Mouse (Mus musculus) limb, embryonic 15.5 days (tissue): ENCODE measurements around the gene Morc2a. TPM values are rescaled to one million over a fixed set of nuclear protein-coding genes. Genes with fewer than 3 reads are reported as not detected.
"Not testable (repeated sequence)": the region's sequence is repeated elsewhere in the genome, so short reads cannot be mapped to it uniquely, and the experiment has no call there.

Experiments
- ATAC-seq: fragments of 200-750 bp; cut with Nextera tagmentation; 2 replicates; pipeline ENCODE4 v1.8.0; 2017; ENCODE audit warnings: low read depth, moderate TSS enrichment; ENCODE audit not compliant: insufficient number of reproducible peaks, low FRiP score, low TSS enrichment
- H3K27ac ChIP-seq: fragments of 300-500 bp; sonication (generic); 2 replicates; pipeline ENCODE4 v1.5.1; 2015; ENCODE audit warnings: moderate library complexity, mild to moderate bottlenecking, inconsistent platforms
- H3K27me3 ChIP-seq: fragments of 300-500 bp; sonication (generic); 2 replicates; pipeline ENCODE4 v1.6.1; 2015; ENCODE audit warnings: inconsistent platforms
- H3K36me3 ChIP-seq: fragments of 300-500 bp; sonication (generic); 2 replicates; pipeline ENCODE4 v1.6.1; 2015; ENCODE audit warnings: inconsistent platforms
- H3K4me1 ChIP-seq: fragments of 300-500 bp; sonication (generic); 2 replicates; pipeline ENCODE4 v1.6.1; 2015; ENCODE audit warnings: inconsistent platforms
- H3K4me2 ChIP-seq: fragments of 300-500 bp; sonication (generic); 2 replicates; pipeline ENCODE4 v1.6.1; 2015; ENCODE audit warnings: mild to moderate bottlenecking, inconsistent platforms
- H3K4me3 ChIP-seq: fragments of 300-500 bp; sonication (generic); 2 replicates; pipeline ENCODE4 v1.5.1; 2015; ENCODE audit warnings: mild to moderate bottlenecking, inconsistent platforms
- H3K9ac ChIP-seq: fragments of 300-500 bp; sonication (generic); 2 replicates; pipeline ENCODE4 v1.6.1; 2015; ENCODE audit warnings: inconsistent platforms
- H3K9me3 ChIP-seq: fragments of 300-500 bp; sonication (generic); 2 replicates; pipeline ENCODE4 v1.6.1; 2016; ENCODE audit warnings: inconsistent platforms
- WGBS: fragments of 180-500 bp; shearing (Covaris S2); methylation state at CpG from one replicate; pipeline ENCODE4 v1.1.7; 2015; 5-methylcytosine and 5-hydroxymethylcytosine counted together
- polyA plus RNA-seq: library from polyadenylated mRNA; unstranded; fragments of >200 nt; fragmentation: Nextera tagmentation; extraction: Ambion mirVana; gene quantifications from 2 replicates; pipeline ENCODE4 v1.2.1, GENCODE M21; 2015

Gene Morc2a
- polyA plus RNA-seq = 23.5 and 26.0 TPM in 2 replicates

DNA sequence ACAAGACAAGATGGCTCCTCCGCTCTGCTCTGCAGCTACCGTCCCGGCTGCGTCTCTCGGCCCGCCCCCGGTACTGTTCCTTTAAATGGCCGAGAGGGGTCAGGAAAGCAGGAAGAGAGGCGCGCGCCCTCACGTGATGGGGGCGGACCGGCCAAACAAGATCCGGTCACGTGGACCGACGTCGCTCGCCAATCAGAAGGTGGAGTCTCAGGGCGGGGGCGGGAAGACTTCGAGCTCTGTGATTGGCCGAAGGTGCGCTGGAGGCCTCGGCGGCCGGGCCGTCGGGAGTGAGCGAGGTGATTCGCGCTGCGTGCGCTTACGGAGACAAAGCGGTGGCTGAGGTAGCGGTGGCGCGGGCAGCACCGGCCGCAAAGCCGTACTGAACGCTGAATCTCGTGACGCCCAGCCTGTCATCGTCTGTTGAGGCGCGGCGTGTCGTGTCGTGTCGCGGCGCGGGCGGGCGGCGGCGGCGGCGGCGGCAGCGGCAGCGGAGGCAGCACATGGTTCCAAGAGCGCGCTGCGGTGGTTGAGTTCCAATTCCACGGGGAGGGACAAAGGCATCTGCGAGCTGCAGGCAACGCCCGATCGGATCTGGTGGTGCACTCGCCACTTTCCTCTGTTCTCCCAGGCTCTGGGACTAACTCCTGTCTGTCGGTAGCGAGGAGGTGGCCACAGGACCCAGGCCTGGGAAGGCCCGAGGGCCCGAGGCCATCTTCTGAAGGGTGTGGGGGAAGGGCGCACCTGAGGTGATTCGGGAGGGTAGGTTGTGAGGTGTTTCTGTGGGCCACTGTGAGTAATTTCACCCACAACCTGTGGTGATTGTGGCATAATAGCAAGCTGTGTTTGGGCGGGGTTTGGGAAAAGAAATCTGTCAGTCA is at the start of gene Morc2a:
Gene Morc2a, plus strand, starts transcription at position 228 of the 878 bp plus-strand sequence.
- Histone ChIP-seq H3K9me3 (peaks cover 9% of the 10 kb centered on the region; the same call in 1 of the 2 replicates), H3K4me3 (peak within 1 kb of the TSS; percentile 91), H3K27me3 (no peaks in the 10 kb centered on the region), H3K4me1 (peaks cover 10% of the 10 kb centered on the region), H3K9ac (peak within 1 kb of the TSS; percentile 96), H3K4me2 (peak within 1 kb of the TSS; percentile 76), H3K36me3 (peaks cover 39% of the 10 kb centered on the region), H3K27ac (peak within 1 kb of the TSS; percentile 96)
- 1% methylated on average over 80 of the region's 81 CpGs for WGBS
- ATAC-seq = peak; percentile 97

DNA sequence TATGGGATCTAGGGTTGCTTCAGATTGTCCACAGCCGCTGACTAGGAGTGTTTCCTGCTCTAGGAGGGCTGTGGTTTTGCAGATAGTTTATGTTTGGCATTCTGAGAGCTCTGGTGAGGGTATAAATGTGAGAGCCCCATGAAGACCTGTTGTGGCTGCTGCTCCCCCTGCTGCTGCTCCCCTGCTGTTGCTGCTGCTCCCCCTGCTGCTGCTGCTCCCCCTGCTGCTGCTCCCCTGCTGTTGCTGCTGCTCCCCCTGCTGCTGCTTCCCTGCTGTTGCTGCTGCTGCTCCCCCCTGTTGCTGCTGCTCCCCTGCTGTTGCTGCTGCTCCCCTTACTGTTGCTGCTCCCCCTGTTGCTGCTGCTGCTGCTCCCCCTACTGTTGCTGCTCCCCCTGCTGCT is 47.0 kb upstream of the Morc2a start:
- H3K27ac ChIP-seq, H3K27me3 ChIP-seq, H3K36me3 ChIP-seq, H3K9ac ChIP-seq, H3K4me2 ChIP-seq, H3K9me3 ChIP-seq, H3K4me3 ChIP-seq, H3K4me1 ChIP-seq, ATAC-seq: not testable (repeated sequence)
- 64% methylated on average over 1 of the region's 1 CpGs for WGBS

DNA sequence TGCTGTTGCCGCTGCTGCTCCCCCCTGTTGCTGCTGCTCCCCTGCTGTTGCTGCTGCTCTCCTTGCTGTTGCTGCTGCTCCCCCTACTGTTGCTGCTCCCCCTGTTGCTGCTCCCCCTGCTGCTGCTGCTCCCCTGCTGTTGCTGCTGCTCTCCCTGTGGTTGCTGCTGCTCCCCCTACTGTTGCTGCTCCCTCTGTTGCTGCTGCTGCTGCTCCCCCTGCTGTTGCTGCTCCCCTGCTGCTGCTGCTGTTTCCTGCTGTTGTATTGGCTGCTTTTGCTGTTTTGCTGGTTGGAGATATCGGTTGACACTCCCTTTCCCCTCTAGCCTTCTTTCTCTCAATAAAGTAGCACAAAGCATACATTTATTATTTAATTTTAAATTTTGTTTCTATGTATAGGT is 46.3 kb upstream of the Morc2a start:
- H3K4me3 ChIP-seq, H3K27me3 ChIP-seq, H3K4me2 ChIP-seq, H3K27ac ChIP-seq, H3K36me3 ChIP-seq, H3K4me1 ChIP-seq, H3K9ac ChIP-seq, H3K9me3 ChIP-seq, ATAC-seq: not testable (repeated sequence)
- 64% methylated on average over 2 of the region's 2 CpGs for WGBS

DNA sequence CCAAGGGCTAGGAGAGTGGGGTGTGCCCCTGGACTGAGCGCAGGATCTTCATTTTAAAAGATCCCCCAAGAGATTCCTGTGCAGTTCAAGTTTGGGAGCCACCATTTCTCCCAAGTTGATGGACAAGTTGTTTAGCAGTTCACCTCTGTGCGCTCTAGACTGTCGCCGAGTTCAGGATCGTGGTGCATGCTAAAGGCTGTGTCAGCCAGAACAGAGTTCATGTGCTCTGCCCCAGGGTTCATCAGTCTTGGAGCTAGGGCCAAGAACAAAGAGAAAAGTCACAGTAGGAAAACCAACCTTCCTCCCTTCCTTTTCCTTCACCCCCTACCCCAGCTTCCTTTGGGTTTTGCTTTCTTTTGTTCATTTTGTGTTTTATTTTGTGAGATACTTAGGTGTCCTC is 42.5 kb upstream of the Morc2a start:
- Histone ChIP-seq H3K9me3 (no peaks in the 10 kb centered on the region), H3K27me3 (no peaks in the 10 kb centered on the region), H3K4me1 (no peaks in the 10 kb centered on the region), H3K36me3 (no peaks in the 10 kb centered on the region), H3K4me3 (no peak overlapping the region), H3K27ac (no peak overlapping the region), H3K4me2 (no peak overlapping the region), H3K9ac (no peak overlapping the region)
- WGBS = 93% methylated on average over 5 of the region's 5 CpGs
- ATAC-seq = no peak

DNA sequence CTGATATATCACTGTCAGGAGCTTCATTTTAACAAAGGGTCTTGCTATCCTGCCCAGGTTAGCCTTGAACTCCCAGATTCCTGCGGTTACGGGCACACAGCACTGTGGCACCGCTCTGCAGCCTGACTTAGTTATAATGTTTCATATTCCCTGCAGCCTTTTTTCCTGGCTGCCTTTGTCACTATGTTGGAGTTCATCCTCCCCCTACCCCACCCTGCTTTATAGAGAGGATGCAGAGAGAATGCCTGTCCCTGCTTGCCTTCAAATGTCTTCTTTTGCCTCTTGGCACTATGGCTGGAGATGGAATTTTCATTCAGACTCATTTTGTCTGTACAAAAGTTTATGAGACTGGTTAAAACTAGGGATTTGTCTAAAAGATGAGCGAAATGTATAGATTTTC is 33.4 kb upstream of the Morc2a start:
- ATAC-seq = no peak
- Histone ChIP-seq H3K4me1 (no peaks in the 10 kb centered on the region), H3K4me2 (no peak overlapping the region), H3K9ac (no peak overlapping the region), H3K27ac (no peak overlapping the region), H3K36me3 (no peaks in the 10 kb centered on the region), H3K4me3 (no peak overlapping the region), H3K27me3 (no peaks in the 10 kb centered on the region), H3K9me3 (no peaks in the 10 kb centered on the region)
- 74% methylated on average over 4 of the region's 4 CpGs for WGBS

DNA sequence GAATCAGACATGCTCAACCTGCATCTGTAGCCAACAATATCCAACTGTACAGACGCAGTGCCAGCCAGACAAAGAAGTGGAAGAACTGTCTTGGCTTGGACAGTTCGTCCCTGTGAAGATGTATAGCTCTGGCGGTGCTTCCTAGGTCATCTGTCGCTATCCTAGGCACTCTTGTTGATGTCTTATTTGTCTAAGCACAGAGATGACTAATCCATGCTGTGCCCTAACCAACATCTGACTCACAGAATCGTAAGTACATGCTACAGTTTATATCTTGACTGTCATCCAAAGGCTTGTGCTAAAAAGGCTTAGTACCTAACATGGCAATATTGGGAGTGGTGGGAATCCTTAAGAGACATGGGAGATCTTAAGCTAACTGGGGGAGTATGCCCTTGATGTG is 26.2 kb upstream of the Morc2a start:
- H3K4me2 ChIP-seq = no peak overlapping the region
- no peaks in the 10 kb centered on the region for H3K4me1 ChIP-seq
- 77% methylated on average over 5 of the region's 5 CpGs for WGBS
- H3K27ac ChIP-seq = no peak overlapping the region
- H3K9ac ChIP-seq = no peak overlapping the region
- no peak for ATAC-seq
- H3K36me3 ChIP-seq = no peaks in the 10 kb centered on the region
- no peak overlapping the region for H3K4me3 ChIP-seq
- H3K9me3 ChIP-seq = no peaks in the 10 kb centered on the region
- no peaks in the 10 kb centered on the region for H3K27me3 ChIP-seq

DNA sequence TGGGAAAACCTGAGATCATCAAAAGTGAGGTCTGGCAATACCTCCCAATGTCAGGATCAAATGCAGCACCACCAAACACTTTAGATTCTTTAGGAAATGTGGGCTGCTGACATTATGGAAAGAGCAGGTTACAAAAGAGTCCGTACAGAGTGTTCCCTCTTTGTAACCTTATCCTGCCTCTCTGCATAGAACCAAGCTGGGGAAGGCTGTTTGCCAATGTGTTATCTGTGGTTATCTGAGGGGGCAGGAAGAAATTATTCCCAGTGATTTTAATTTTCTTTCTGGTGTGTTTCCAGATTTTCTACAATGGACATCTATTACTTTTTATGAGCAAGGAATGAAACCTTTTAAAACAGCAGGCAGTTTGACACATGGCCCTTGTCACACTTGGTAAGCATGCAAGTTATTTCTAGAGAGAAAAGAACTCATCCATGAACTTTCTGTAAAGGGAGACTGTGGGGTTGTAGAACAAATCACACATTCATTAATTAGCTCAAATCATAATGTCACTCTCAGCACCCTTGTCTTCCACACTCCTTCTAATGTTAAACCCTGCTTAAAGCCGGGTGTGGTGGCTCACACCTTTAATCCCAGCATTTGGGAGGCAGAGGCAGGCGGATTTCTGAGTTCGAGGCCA is 24.5 kb upstream of the Morc2a start:
- no peak for ATAC-seq
- peaks cover 10% of the 10 kb centered on the region for H3K27me3 ChIP-seq
- WGBS = 70% methylated on average over 4 of the region's 4 CpGs

DNA sequence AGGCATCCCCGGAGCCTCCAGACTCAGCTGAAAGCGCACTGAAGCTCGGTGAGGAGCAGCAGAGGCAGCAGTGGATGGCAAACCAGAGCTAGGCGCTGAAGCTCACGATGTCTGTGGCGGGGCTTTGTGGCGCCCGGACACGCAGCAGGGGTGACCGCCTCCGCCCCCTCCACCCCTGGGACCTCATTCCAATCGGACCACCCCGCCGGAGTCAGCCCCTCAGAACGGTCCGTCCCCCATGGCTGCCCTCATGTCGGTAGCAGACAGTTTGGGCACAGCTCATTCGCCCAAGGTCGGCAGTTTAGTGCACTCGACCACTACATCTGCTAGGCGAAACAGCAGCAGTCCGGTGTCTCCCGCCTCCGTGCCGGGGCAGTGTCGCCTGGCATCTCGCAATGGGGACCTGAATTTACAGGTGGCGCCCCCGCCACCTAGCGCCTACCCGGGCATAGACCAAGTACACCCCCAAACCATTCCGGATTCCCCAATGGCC is 19.9 kb upstream of the Morc2a start:
- H3K9ac ChIP-seq = no peak overlapping the region
- H3K4me3 ChIP-seq = peak overlapping the region; percentile 39
- H3K4me1 ChIP-seq = peaks cover 8% of the 10 kb centered on the region
- 1% methylated on average over 32 of the region's 32 CpGs for WGBS
- H3K4me2 ChIP-seq = peak overlapping the region; percentile 84
- no peaks in the 10 kb centered on the region for H3K9me3 ChIP-seq
- ATAC-seq = no peak
- peaks cover 11% of the 10 kb centered on the region for H3K27me3 ChIP-seq
- H3K27ac ChIP-seq = no peak overlapping the region
- no peaks in the 10 kb centered on the region for H3K36me3 ChIP-seq

More for the DNA sequence above, 24.5 kb upstream of the Morc2a start:
- Histone ChIP-seq H3K27ac (no peak overlapping the region), H3K4me1 (peaks cover 8% of the 10 kb centered on the region), H3K36me3 (no peaks in the 10 kb centered on the region), H3K4me3 (no peak overlapping the region), H3K9me3 (no peaks in the 10 kb centered on the region), H3K4me2 (no peak overlapping the region), H3K9ac (no peak overlapping the region)

DNA sequence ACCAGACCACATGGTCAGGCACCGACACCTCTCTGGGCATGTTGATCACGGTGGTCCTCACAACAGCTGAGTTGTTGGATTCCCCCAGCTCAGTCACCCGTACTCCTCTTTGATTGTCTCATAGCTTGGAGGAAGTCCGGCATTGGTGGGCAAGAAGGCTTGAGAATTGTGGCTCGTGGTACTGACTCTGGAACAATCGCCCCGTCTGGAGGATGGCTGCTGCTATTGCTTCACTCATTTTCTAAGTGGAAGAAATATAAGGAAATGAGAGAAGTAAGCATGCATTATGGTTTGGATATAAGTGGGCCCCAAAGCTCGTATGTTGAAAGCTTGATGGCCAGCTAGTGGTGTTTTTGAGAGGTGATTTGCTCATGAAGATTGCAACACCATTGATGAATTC is 15.7 kb upstream of the Morc2a start:
- WGBS = 82% methylated on average over 8 of the region's 8 CpGs
- peaks cover 11% of the 10 kb centered on the region for H3K27me3 ChIP-seq
- not testable (repeated sequence) for H3K36me3 ChIP-seq, H3K27ac ChIP-seq, ATAC-seq, H3K4me2 ChIP-seq, H3K4me3 ChIP-seq, H3K9me3 ChIP-seq, H3K9ac ChIP-seq, H3K4me1 ChIP-seq

DNA sequence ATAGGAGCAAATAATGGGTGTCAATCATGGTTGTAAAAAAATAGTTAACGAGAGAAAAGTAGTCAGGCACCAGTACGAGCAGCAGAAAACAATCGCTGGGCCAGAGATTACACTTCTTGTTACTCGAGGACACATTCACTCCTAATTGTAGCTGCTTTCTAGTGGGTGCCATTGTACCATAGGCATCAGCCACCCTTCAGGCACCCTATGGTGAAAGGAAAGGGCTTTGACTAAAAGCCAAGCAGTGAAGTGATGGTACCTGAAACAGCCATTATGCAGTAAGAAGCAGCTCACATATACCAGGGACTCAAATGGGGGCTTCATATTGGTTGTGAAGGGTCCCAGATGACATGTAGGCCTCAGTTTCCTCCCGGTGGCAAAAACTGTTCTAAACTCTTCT is 1.3 kb upstream of the Morc2a start:
- H3K4me3 ChIP-seq = peak overlapping the region; percentile 91
- no peak overlapping the region for H3K27ac ChIP-seq
- ATAC-seq = no peak
- H3K9me3 ChIP-seq = peaks cover 9% of the 10 kb centered on the region; the same call in 1 of the 2 replicates
- 77% methylated on average over 5 of the region's 5 CpGs for WGBS
- H3K27me3 ChIP-seq = no peaks in the 10 kb centered on the region
- H3K4me2 ChIP-seq = peak overlapping the region; percentile 76
- peaks cover 41% of the 10 kb centered on the region for H3K36me3 ChIP-seq
- H3K4me1 ChIP-seq = peaks cover 10% of the 10 kb centered on the region
- no peak overlapping the region for H3K9ac ChIP-seq

DNA sequence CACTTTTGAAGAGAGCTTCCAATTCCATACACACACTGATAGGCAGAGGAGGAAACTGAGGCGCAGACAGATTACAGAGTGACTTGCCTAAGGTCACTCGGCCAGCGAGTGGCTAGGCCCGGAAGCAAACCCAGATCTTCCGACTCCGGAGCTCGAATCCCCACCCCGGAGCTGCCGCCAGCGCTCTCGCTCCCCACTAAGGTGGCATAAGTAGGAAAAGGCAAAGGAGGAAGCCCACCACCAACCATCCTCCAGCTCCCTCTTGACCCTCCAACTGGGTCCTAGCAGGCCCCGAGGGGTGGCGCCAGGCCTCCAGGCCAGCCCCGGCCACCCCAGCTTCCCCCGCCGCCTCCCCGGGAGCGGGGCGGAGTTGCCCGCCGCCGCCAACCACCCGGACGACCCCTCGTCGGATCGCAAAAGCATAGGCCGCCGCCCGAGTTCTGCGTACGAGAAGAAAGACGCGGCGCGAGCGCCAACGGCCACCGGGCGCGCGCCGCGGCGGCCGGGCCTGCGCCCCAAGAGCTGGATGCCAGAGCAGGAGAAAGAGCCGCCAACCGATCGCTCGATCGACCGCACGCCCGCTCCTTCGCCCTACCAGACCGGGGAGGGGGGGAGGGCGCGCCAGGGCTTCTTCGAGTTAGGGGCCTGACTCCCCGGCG is 557 bp upstream of the Morc2a start:
- H3K36me3 ChIP-seq = peaks cover 36% of the 10 kb centered on the region

More for the DNA sequence above, 557 bp upstream of the Morc2a start:
- ATAC-seq = peak; percentile 33
- peak overlapping the region; percentile 76 for H3K4me2 ChIP-seq
- H3K27ac ChIP-seq = peak overlapping the region; percentile 96
- peak overlapping the region; percentile 96 for H3K9ac ChIP-seq
- under 1% methylated on average over 44 of the region's 62 CpGs for WGBS
- peak overlapping the region; percentile 91 for H3K4me3 ChIP-seq
- peaks cover 9% of the 10 kb centered on the region; the same call in 1 of the 2 replicates for H3K9me3 ChIP-seq
- no peaks in the 10 kb centered on the region for H3K27me3 ChIP-seq
- H3K4me1 ChIP-seq = peaks cover 10% of the 10 kb centered on the region
